Mouse (Mus musculus) A20 (cell line): Measurements from ENCODE around the gene Gjd3.

Source experiments
- DNase-seq: peaks from one replicate; pipeline ENCODE4 v3.0.0-alpha.2; 2011; ENCODE audit warnings: low read depth, low spot score

Gjd3 gene

GRCm38 (mm10) chr11:98981289-98981996, 1.4 kb downstream of the Gjd3 start:
- DNase-seq: no peak

GRCm38 (mm10) chr11:98979356-98979755, 3.5 kb downstream of the Gjd3 start:
- DNase-seq: no peak

DNA sequence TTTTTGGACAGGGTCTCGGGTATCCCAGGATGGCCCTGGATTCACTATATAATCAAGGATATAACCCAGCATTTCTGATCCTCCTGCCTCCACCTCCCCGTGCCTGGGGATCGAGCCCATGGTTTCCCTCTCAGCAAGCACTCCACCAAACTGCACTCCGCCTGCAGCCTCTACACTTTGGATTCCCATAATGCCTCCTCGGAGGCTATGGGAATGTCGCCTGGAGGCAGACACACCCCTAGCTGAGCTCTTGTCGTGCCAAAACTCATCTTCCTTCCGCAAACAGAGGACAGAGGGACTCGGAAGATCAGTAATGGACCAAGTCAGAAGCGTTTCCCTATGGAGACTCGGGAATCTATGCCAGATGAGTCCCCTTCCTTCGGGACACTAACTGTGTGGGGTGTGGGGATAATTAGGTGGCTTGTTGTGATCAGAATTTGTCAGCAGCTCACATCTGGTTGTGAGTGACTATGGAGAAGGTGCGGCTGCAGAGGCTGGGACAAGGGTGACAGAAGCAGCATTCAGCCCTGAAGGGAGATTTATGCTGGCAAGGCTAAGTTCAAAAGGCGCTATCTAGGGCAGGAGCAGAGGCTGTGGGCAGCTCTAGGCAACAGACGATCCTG, 4.2 kb downstream of the Gjd3 start:
- no peak for DNase-seq

DNA sequence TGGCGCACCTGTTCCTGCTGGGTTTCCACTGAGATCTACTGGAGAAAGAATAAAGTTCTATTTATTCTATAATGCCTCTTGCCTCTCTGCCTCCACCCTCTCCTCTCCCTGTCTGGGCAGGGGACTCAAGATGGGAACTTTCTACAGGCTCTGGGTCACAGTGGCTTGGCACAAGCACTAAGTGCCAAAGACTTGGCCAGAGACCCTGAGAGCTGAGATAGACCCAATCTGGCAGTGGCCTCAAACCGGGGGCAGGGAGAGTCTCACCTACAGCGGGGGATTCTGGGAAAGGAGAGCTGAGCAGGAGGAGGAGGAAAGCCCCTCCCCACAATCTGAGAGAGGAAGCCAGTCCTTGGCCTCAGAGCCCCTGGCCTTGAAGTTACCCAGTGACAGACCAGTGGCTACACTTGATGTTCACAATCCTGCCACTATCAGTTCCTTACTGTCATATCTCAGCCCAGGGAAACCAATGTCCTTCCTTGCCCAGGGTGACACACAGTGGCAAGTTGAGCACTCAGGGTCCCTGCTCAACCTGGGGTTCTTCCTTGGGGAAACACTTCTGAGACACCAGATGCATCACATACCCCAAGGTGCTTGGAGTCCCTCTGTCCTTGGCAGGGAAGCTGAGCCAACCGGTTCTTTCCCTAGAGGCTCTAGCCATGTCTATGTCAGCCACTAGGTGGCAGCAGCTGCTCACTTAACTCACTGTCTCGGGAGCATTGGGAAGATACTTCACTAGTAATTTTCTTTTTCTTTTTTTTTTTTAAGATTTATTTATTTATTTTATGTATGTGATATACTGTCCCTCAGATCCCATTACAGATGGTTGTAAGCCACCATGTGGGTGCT, 7.7 kb downstream of the Gjd3 start:
- peak; percentile 68 for DNase-seq

- DNase-seq: no peak
These were observed 8.6 kb downstream of the Gjd3 start for GRCm38 (mm10) chr11:98974213-98974612.

DNA sequence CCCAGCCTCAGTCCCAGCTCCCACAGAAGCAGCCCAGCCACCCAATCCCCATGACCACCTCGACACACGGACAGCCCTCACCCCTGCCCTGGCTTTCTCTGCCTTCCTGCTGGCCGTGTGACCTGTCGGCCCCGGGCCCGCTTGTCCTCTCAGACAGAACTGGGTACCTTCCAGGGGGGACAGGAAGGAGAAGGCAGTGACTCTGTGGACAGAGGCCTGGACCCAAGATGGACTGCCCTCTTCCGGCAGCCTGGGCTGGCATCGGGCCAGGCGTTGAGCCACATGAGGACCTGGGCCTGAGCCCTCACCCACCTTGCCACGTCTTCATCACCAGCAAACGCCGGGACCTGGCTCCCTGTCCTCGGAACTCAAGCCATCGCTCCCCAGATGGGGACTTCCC, 9.2 kb downstream of the Gjd3 start:
- DNase-seq: no peak

GRCm38 (mm10) chr11:98972801-98973360, 9.9 kb downstream of the Gjd3 start:
- DNase-seq: no peak

GRCm38 (mm10) chr11:98972215-98972614, 10.6 kb downstream of the Gjd3 start:
- peak; percentile 75 for DNase-seq

GRCm38 (mm10) chr11:98971316-98972031, 11.3 kb downstream of the Gjd3 start:
- no peak for DNase-seq

- DNase-seq: no peak
These were observed 12.5 kb downstream of the Gjd3 start for GRCm38 (mm10) chr11:98970191-98970925.

DNA sequence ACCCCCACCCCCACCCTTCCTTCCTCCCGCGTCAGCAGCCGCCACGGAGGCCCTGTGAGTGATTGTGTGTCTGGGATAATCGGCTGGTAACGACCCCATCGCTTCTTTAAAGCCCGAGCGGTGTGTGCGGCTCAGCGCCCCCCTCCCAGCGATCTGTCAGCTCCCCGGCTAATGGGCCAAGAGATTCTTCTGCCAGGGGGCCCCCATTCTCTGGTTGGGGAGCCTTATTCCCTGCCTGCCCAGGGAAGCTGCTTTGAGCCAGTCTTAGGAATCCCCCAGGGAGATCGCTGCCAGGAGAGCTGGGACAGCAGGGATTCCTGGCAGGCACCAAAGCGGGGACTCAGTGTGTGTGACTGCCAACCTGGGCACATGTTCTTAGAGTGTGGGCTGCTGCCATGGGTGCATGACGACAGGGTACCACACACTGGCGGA, 13.3 kb downstream of the Gjd3 start:
- DNase-seq: no peak

GRCm38 (mm10) chr11:98968716-98969495, 13.9 kb downstream of the Gjd3 start:
- DNase-seq: no peak

DNA sequence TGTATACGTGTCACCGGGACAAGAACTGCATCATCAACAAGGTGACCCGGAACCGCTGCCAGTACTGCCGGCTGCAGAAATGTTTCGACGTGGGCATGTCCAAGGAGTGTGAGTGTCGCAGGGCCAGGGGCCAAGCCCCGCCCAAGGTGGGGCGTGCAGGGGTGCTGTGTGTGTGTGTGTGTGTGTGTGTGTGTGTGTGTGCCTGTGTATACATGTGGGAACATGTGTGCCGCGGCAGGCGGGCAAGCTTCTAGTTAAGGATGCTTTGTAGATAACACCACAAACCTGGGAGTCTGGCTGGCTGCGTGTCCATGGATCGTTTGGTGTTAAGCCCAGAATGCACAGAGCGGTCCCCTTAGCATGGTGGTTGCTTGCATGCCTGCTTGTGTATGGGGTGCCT, 14.7 kb downstream of the Gjd3 start:
- DNase-seq: no peak

GRCm38 (mm10) chr11:98966499-98967141, 16.2 kb downstream of the Gjd3 start:
- no peak for DNase-seq

- no peak for DNase-seq
These were observed 17.3 kb downstream of the Gjd3 start for GRCm38 (mm10) chr11:98965416-98966077.

GRCm38 (mm10) chr11:98964616-98965415, 18.0 kb downstream of the Gjd3 start:
- no peak for DNase-seq

GRCm38 (mm10) chr11:98964201-98964615, 18.6 kb downstream of the Gjd3 start:
- DNase-seq: no peak
